Mouse (Mus musculus) midbrain, postnatal 0 days (tissue): ENCODE measurements around the gene Kcnh6. TPM values are rescaled to one million over a fixed set of nuclear protein-coding genes. Genes with fewer than 3 reads are reported as not detected.
A peak's percentile ranks its signal among the peaks of the same experiment; 100 is the strongest.

Experiments
- ATAC-seq: fragments of 200-750 bp; cut with Nextera tagmentation; 2 replicates; pipeline ENCODE4 v1.8.0; 2017; ENCODE audit warnings: moderate number of reproducible peaks, mild to moderate bottlenecking, moderate TSS enrichment, moderate library complexity; ENCODE audit not compliant: low FRiP score
- DNase-seq: peaks from one replicate; pipeline ENCODE4 v3.0.0-alpha.2; 2015; ENCODE audit warnings: low spot score
- H3K27ac ChIP-seq: fragments of 300-500 bp; sonication (generic); 2 replicates; pipeline ENCODE4 v1.5.1; 2014; ENCODE audit warnings: low read depth, mild to moderate bottlenecking, low read length, mixed read lengths
- H3K27me3 ChIP-seq: fragments of 300-500 bp; sonication (generic); 2 replicates; pipeline ENCODE4 v1.6.1; 2014; ENCODE audit warnings: low read length, control low read depth, mixed read lengths; ENCODE audit not compliant: insufficient read depth
- H3K36me3 ChIP-seq: fragments of 300-500 bp; sonication (generic); 2 replicates; pipeline ENCODE4 v1.6.1; 2014; ENCODE audit warnings: low read length, control low read depth, mixed read lengths; ENCODE audit not compliant: insufficient read depth
- H3K4me1 ChIP-seq: fragments of 300-500 bp; sonication (generic); 2 replicates; pipeline ENCODE4 v1.6.1; 2014; ENCODE audit warnings: mild to moderate bottlenecking, control low read depth, antibody characterized with exemption, low read length, mixed read lengths; ENCODE audit not compliant: insufficient read depth
- H3K4me2 ChIP-seq: fragments of 300-500 bp; sonication (generic); 2 replicates; pipeline ENCODE4 v1.6.1; 2014; ENCODE audit warnings: low read depth, mild to moderate bottlenecking, low read length, mixed read lengths; ENCODE audit not compliant: poor library complexity, severe bottlenecking
- H3K4me3 ChIP-seq: fragments of 300-500 bp; sonication (generic); 2 replicates; pipeline ENCODE4 v1.5.1; 2014; ENCODE audit warnings: low read depth, mild to moderate bottlenecking, low read length, moderate library complexity
- H3K9ac ChIP-seq: fragments of 300-500 bp; sonication (generic); replicated peaks from 2 replicates; pipeline ENCODE4 v1.6.1; 2014; ENCODE audit warnings: mild to moderate bottlenecking, low read length, moderate library complexity, mixed read lengths; ENCODE audit not compliant: poor library complexity, severe bottlenecking
- H3K9me3 ChIP-seq: fragments of 300-500 bp; sonication (generic); 2 replicates; pipeline ENCODE4 v1.6.1; 2016; ENCODE audit warnings: low read length, control low read depth
- CTCF ChIP-seq: IDR thresholded peaks from 2 replicates; pipeline ENCODE4 v1.5.1; 2016; ENCODE audit warnings: antibody characterized with exemption, mild to moderate bottlenecking
- WGBS: fragments of 180-500 bp; shearing (Covaris S2); extraction: QIAGEN DNeasy Blood & Tissue Kit; methylation state at CpG from one replicate; pipeline ENCODE4 v1.1.7; 2014; 5-methylcytosine and 5-hydroxymethylcytosine counted together
- polyA plus RNA-seq: library from polyadenylated mRNA; unstranded; fragments of >200 nt; fragmentation: Nextera tagmentation; extraction: Ambion mirVana; gene quantifications from 2 replicates; pipeline ENCODE4 v1.2.1, GENCODE M21; 2015
- total RNA-seq: library from RNA; depleted of rRNA; stranded (reverse); fragments of >200 nt; gene quantifications from 2 replicates; pipeline ENCODE4 v1.2.3, GENCODE M21; 2014

Kcnh6 gene
- total and polyA plus RNA-seq, 2 experiments from 2014 or later, result 3.1 TPM

- WGBS, result 24% methylated on average over 11 of the region's 11 CpGs
- ATAC-seq (no peak), DNase-seq (no peak)
- TF ChIP-seq CTCF, result peak; percentile 29
- H3K27me3 ChIP-seq, result no peaks in the 10 kb centered on the region
- peak overlapping the region; percentile 10; the same call in 1 of the 2 replicates for H3K4me3 ChIP-seq
- peak overlapping the region; percentile 42; the same call in 1 of the 2 replicates for H3K9ac ChIP-seq
- H3K9me3 ChIP-seq, result no peaks in the 10 kb centered on the region
- H3K4me2 ChIP-seq, result peak overlapping the region; percentile 29; the same call in 1 of the 2 replicates
- peaks cover 6% of the 10 kb centered on the region; the same call in 1 of the 2 replicates for H3K4me1 ChIP-seq
- H3K36me3 ChIP-seq, result no peaks in the 10 kb centered on the region
- H3K27ac ChIP-seq, result peak overlapping the region; percentile 78
Observed at GRCm38 (mm10) chr11:106033491-106033919, 25.6 kb downstream of the Kcnh6 start.

GRCm38 (mm10) chr11:106034986-106035385 is 27.1 kb downstream of the Kcnh6 start:
- Histone ChIP-seq H3K4me1 (peaks cover 13% of the 10 kb centered on the region; the same call in 1 of the 2 replicates), H3K9ac (no peak overlapping the region), H3K36me3 (no peaks in the 10 kb centered on the region), H3K9me3 (no peaks in the 10 kb centered on the region), H3K4me3 (no peak overlapping the region), H3K27me3 (no peaks in the 10 kb centered on the region), H3K27ac (no peak overlapping the region), H3K4me2 (no peak overlapping the region)
- ATAC-seq, result no peak
- no peak for DNase-seq
- 86% methylated on average over 9 of the region's 9 CpGs for whole genome bisulfite sequencing
- no peak for TF ChIP-seq CTCF

DNA sequence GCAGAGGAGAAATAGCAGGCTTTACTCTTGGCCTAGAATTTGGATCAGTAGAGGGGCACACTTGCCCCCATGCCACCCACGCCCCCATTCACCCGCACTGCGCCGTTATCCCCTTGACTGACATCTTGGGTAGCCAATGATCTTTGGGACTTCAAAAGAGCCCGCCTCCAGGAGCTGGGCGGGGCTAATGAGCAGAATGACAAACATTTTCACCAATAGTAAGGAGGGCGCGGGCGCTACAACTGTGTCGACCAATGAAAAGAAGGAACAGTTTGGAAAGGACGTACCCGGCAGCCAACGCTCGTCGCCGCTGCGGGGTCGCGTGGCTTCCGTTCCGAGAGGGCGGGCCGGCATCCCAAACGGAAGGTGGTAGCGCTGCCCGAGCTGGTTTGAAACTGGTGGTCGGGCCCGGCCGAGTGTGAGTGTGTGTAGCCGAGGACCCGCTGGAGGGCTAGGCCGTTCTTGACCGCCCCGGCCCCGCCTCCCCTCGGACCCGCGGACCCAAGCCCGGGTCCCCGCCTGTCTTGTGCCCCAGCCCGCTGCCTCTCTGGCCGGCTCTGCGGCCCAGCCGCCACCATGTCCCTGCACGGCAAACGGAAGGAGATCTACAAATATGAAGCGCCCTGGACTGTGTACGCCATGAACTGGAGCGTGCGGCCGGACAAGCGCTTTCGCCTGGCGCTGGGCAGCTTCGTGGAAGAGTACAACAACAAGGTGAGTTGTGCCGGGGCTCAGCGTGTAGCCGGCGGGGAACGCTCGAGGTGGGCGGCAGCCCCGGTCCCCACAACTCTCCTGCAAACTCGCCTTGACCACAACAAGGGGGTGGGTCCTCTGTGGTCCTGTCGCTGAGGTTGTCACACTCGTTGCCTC is 28.9 kb downstream of the Kcnh6 start, which contains the start of gene Dcaf7:
Dcaf7 (plus strand) TSS at position 325 of the 870 bp plus-strand sequence.
- Histone ChIP-seq H3K4me2 (peak within 1 kb of the TSS; percentile 51), H3K27me3 (no peaks in the 10 kb centered on the region), H3K27ac (peak within 1 kb of the TSS; percentile 98), H3K9ac (peak within 1 kb of the TSS; percentile 87), H3K36me3 (no peaks in the 10 kb centered on the region), H3K4me1 (peaks cover 13% of the 10 kb centered on the region; the same call in 1 of the 2 replicates), H3K4me3 (peak within 1 kb of the TSS; percentile 79), H3K9me3 (no peaks in the 10 kb centered on the region)
- DNase-seq (peak; percentile 99), ATAC-seq (peak; percentile 96)
- WGBS, result under 1% methylated on average over 63 of the region's 66 CpGs
- TF ChIP-seq CTCF, result peak; percentile 2; the same call in 1 of the 2 replicates

- DNase-seq (peak; percentile 96), ATAC-seq (peak; percentile 88)
- peak; percentile 49 for TF ChIP-seq CTCF
- peak overlapping the region; percentile 98 for H3K27ac ChIP-seq
- no peaks in the 10 kb centered on the region for H3K27me3 ChIP-seq
- H3K36me3 ChIP-seq, result no peaks in the 10 kb centered on the region
- H3K4me1 ChIP-seq, result peaks cover 13% of the 10 kb centered on the region; the same call in 1 of the 2 replicates
- H3K9me3 ChIP-seq, result no peaks in the 10 kb centered on the region
- 0% methylated on average over 13 of the region's 13 CpGs for WGBS
- H3K9ac ChIP-seq, result peak overlapping the region; percentile 87
- peak overlapping the region; percentile 50 for H3K4me2 ChIP-seq
- peak overlapping the region; percentile 79 for H3K4me3 ChIP-seq
Observed at GRCm38 (mm10) chr11:106037418-106037751, 29.5 kb downstream of the Kcnh6 start.

GRCm38 (mm10) chr11:106044349-106044748 is 36.4 kb downstream of the Kcnh6 start:
- Histone ChIP-seq H3K27me3 (no peaks in the 10 kb centered on the region), H3K9me3 (no peaks in the 10 kb centered on the region), H3K9ac (no peak overlapping the region), H3K27ac (no peak overlapping the region), H3K4me2 (no peak overlapping the region), H3K4me3 (no peak overlapping the region), H3K36me3 (peaks cover 15% of the 10 kb centered on the region), H3K4me1 (peaks cover 3% of the 10 kb centered on the region; the same call in 1 of the 2 replicates)
- DNase-seq, result no peak
- no peak for TF ChIP-seq CTCF
- no peak for ATAC-seq

GRCm38 (mm10) chr11:106045256-106045655 is 37.3 kb downstream of the Kcnh6 start:
- Histone ChIP-seq H3K4me3 (no peak overlapping the region), H3K36me3 (peaks cover 15% of the 10 kb centered on the region), H3K27me3 (no peaks in the 10 kb centered on the region), H3K9ac (no peak overlapping the region), H3K9me3 (no peaks in the 10 kb centered on the region), H3K4me1 (no peaks in the 10 kb centered on the region), H3K4me2 (no peak overlapping the region), H3K27ac (no peak overlapping the region)
- DNase-seq (no peak), ATAC-seq (no peak)
- no peak for TF ChIP-seq CTCF
- 98% methylated on average over 1 of the region's 1 CpGs for WGBS
